Mouse (Mus musculus) midbrain, postnatal 0 days (tissue): ENCODE results near the gene Ptgfrn. TPM values are rescaled to one million over a fixed set of nuclear protein-coding genes. Genes with fewer than 3 reads are reported as not detected.

ENCODE experiments used
- ATAC-seq: fragments of 200-750 bp; cut with Nextera tagmentation; 2 replicates; pipeline ENCODE4 v1.8.0; 2017; ENCODE audit warnings: moderate number of reproducible peaks, mild to moderate bottlenecking, moderate TSS enrichment, moderate library complexity; ENCODE audit not compliant: low FRiP score
- DNase-seq: peaks from one replicate; pipeline ENCODE4 v3.0.0-alpha.2; 2015; ENCODE audit warnings: low spot score
- H3K27ac ChIP-seq: fragments of 300-500 bp; sonication (generic); 2 replicates; pipeline ENCODE4 v1.5.1; 2014; ENCODE audit warnings: low read depth, mild to moderate bottlenecking, low read length, mixed read lengths
- H3K27me3 ChIP-seq: fragments of 300-500 bp; sonication (generic); 2 replicates; pipeline ENCODE4 v1.6.1; 2014; ENCODE audit warnings: low read length, control low read depth, mixed read lengths; ENCODE audit not compliant: insufficient read depth
- H3K36me3 ChIP-seq: fragments of 300-500 bp; sonication (generic); 2 replicates; pipeline ENCODE4 v1.6.1; 2014; ENCODE audit warnings: low read length, control low read depth, mixed read lengths; ENCODE audit not compliant: insufficient read depth
- H3K4me1 ChIP-seq: fragments of 300-500 bp; sonication (generic); 2 replicates; pipeline ENCODE4 v1.6.1; 2014; ENCODE audit warnings: mild to moderate bottlenecking, control low read depth, antibody characterized with exemption, low read length, mixed read lengths; ENCODE audit not compliant: insufficient read depth
- H3K4me2 ChIP-seq: fragments of 300-500 bp; sonication (generic); 2 replicates; pipeline ENCODE4 v1.6.1; 2014; ENCODE audit warnings: low read depth, mild to moderate bottlenecking, low read length, mixed read lengths; ENCODE audit not compliant: poor library complexity, severe bottlenecking
- H3K4me3 ChIP-seq: fragments of 300-500 bp; sonication (generic); 2 replicates; pipeline ENCODE4 v1.5.1; 2014; ENCODE audit warnings: low read depth, mild to moderate bottlenecking, low read length, moderate library complexity
- H3K9ac ChIP-seq: fragments of 300-500 bp; sonication (generic); replicated peaks from 2 replicates; pipeline ENCODE4 v1.6.1; 2014; ENCODE audit warnings: mild to moderate bottlenecking, low read length, moderate library complexity, mixed read lengths; ENCODE audit not compliant: poor library complexity, severe bottlenecking
- H3K9me3 ChIP-seq: fragments of 300-500 bp; sonication (generic); 2 replicates; pipeline ENCODE4 v1.6.1; 2016; ENCODE audit warnings: low read length, control low read depth
- CTCF ChIP-seq: IDR thresholded peaks from 2 replicates; pipeline ENCODE4 v1.5.1; 2016; ENCODE audit warnings: antibody characterized with exemption, mild to moderate bottlenecking
- WGBS: fragments of 180-500 bp; shearing (Covaris S2); extraction: QIAGEN DNeasy Blood & Tissue Kit; methylation state at CpG from one replicate; pipeline ENCODE4 v1.1.7; 2014; 5-methylcytosine and 5-hydroxymethylcytosine counted together
- polyA plus RNA-seq: library from polyadenylated mRNA; unstranded; fragments of >200 nt; fragmentation: Nextera tagmentation; extraction: Ambion mirVana; gene quantifications from 2 replicates; pipeline ENCODE4 v1.2.1, GENCODE M21; 2015
- total RNA-seq: library from RNA; depleted of rRNA; stranded (reverse); fragments of >200 nt; gene quantifications from 2 replicates; pipeline ENCODE4 v1.2.3, GENCODE M21; 2014

The Ptgfrn gene
- total and polyA plus RNA-seq, 2 experiments from 2014 or later = 3.8 to 58.5 TPM

GRCm38 (mm10) chr3:101068701-101069100 is 41.4 kb downstream of the Ptgfrn start:
- no peaks in the 10 kb centered on the region; the same call in 1 of the 2 replicates for H3K36me3 ChIP-seq
- WGBS = 41% methylated on average over 5 of the region's 5 CpGs
- H3K27me3 ChIP-seq = no peaks in the 10 kb centered on the region
- H3K4me1 ChIP-seq = peaks cover 17% of the 10 kb centered on the region; the same call in 1 of the 2 replicates
- peak; percentile 25 for DNase-seq
- H3K9me3 ChIP-seq = no peaks in the 10 kb centered on the region
- no peak overlapping the region for H3K27ac ChIP-seq
- no peak for ATAC-seq
- TF ChIP-seq CTCF = no peak
- no peak overlapping the region for H3K4me3 ChIP-seq
- H3K9ac ChIP-seq = no peak overlapping the region
- no peak overlapping the region for H3K4me2 ChIP-seq

GRCm38 (mm10) chr3:101066175-101066574 is 43.9 kb downstream of the Ptgfrn start:
- no peak overlapping the region for H3K4me3 ChIP-seq
- 71% methylated on average over 6 of the region's 6 CpGs for WGBS
- no peak overlapping the region for H3K27ac ChIP-seq
- no peak for TF ChIP-seq CTCF
- no peak overlapping the region for H3K9ac ChIP-seq
- DNase-seq = no peak
- no peaks in the 10 kb centered on the region for H3K27me3 ChIP-seq
- no peak overlapping the region for H3K4me2 ChIP-seq
- H3K9me3 ChIP-seq = no peaks in the 10 kb centered on the region
- H3K36me3 ChIP-seq = no peaks in the 10 kb centered on the region; the same call in 1 of the 2 replicates
- ATAC-seq = no peak
- 0 out of 2 replicates have a peak, but pooled peaks cover 4% of the 10 kb centered on the region for H3K4me1 ChIP-seq

GRCm38 (mm10) chr3:101061865-101062585 is 48.1 kb downstream of the Ptgfrn start:
- DNase-seq = no peak
- TF ChIP-seq CTCF = no peak
- 93% methylated on average over 7 of the region's 7 CpGs for WGBS
- ATAC-seq = no peak
- H3K9ac ChIP-seq = no peak overlapping the region
- no peaks in the 10 kb centered on the region for H3K9me3 ChIP-seq
- peaks cover 14% of the 10 kb centered on the region for H3K36me3 ChIP-seq
- no peak overlapping the region for H3K27ac ChIP-seq
- no peaks in the 10 kb centered on the region for H3K27me3 ChIP-seq
- no peak overlapping the region for H3K4me3 ChIP-seq
- H3K4me1 ChIP-seq = no peaks in the 10 kb centered on the region
- no peak overlapping the region for H3K4me2 ChIP-seq

- no peak for TF ChIP-seq CTCF
- Histone ChIP-seq H3K27ac (no peak overlapping the region), H3K27me3 (no peaks in the 10 kb centered on the region), H3K4me1 (no peaks in the 10 kb centered on the region), H3K4me2 (no peak overlapping the region), H3K36me3 (peaks cover 17% of the 10 kb centered on the region), H3K4me3 (no peak overlapping the region), H3K9me3 (no peaks in the 10 kb centered on the region), H3K9ac (no peak overlapping the region)
- ATAC-seq = no peak
- no peak for DNase-seq
- 81% methylated on average over 4 of the region's 4 CpGs for WGBS
These were observed 50.9 kb downstream of the Ptgfrn start for GRCm38 (mm10) chr3:101059214-101059613.

GRCm38 (mm10) chr3:101058203-101058602 is 51.9 kb downstream of the Ptgfrn start:
- Histone ChIP-seq H3K27me3 (no peaks in the 10 kb centered on the region), H3K9ac (no peak overlapping the region), H3K36me3 (peaks cover 17% of the 10 kb centered on the region), H3K9me3 (no peaks in the 10 kb centered on the region), H3K27ac (no peak overlapping the region), H3K4me2 (no peak overlapping the region), H3K4me3 (no peak overlapping the region), H3K4me1 (no peaks in the 10 kb centered on the region)
- ATAC-seq (no peak), DNase-seq (no peak)
- no peak for TF ChIP-seq CTCF
- WGBS = 87% methylated on average over 2 of the region's 2 CpGs

- Histone ChIP-seq H3K4me3 (no peak overlapping the region), H3K4me1 (no peaks in the 10 kb centered on the region), H3K27ac (no peak overlapping the region), H3K9me3 (no peaks in the 10 kb centered on the region), H3K27me3 (no peaks in the 10 kb centered on the region), H3K9ac (no peak overlapping the region), H3K36me3 (peaks cover 11% of the 10 kb centered on the region), H3K4me2 (no peak overlapping the region)
- WGBS = 90% methylated on average over 8 of the region's 8 CpGs
- TF ChIP-seq CTCF = no peak
- DNase-seq (no peak), ATAC-seq (no peak)
These were observed 54.9 kb downstream of the Ptgfrn start for GRCm38 (mm10) chr3:101055216-101055615.
